Mouse (Mus musculus) large intestine, adult 2 months (tissue): ENCODE data around the gene Sytl1. TPM values are rescaled to one million over a fixed set of nuclear protein-coding genes. Genes with fewer than 3 reads are reported as not detected.

Source experiments
- DNase-seq: peaks from one replicate; pipeline ENCODE4 v3.0.0-alpha.2; 2012; ENCODE audit warnings: low read depth, low spot score
- WGBS: fragments of 180-500 bp; shearing (Covaris S2); methylation state at CpG from one replicate; pipeline ENCODE4 v1.1.7; 2018; 5-methylcytosine and 5-hydroxymethylcytosine counted together
- polyA plus RNA-seq: library from polyadenylated mRNA; depleted of rRNA; stranded (reverse); fragments of >200 nt; gene quantifications from 2 replicates; pipeline ENCODE4 v1.2.3, GENCODE M21; 2012; rRNA removed

The Sytl1 gene
- polyA plus RNA-seq, 1 experiment = 14.4 TPM

GRCm38 (mm10) chr4:133220656-133221055 lies 42.3 kb downstream of the Sytl1 start:
- 9% methylated on average over 25 of the region's 25 CpGs for WGBS
- no peak for DNase-seq

GRCm38 (mm10) chr4:133218745-133219144 lies 44.2 kb downstream of the Sytl1 start:
- 69% methylated on average over 3 of the region's 3 CpGs for WGBS
- DNase-seq = no peak

- DNase-seq = no peak
- 12% methylated on average over 5 of the region's 5 CpGs for WGBS
Observed at GRCm38 (mm10) chr4:133217641-133218040, 45.3 kb downstream of the Sytl1 start.

GRCm38 (mm10) chr4:133213661-133214060 lies 49.3 kb downstream of the Sytl1 start:
- 47% methylated on average over 10 of the region's 10 CpGs for WGBS
- DNase-seq = no peak

GRCm38 (mm10) chr4:133213268-133213590 lies 49.7 kb downstream of the Sytl1 start:
- 2% methylated on average over 8 of the region's 9 CpGs for WGBS
- DNase-seq = no peak

- no peak for DNase-seq
- 3% methylated on average over 44 of the region's 44 CpGs for WGBS
Observed at GRCm38 (mm10) chr4:133212562-133213267, 50.2 kb downstream of the Sytl1 start.

GRCm38 (mm10) chr4:133211751-133212561 lies 51.0 kb downstream of the Sytl1 start, which contains the start of the genes Cd164l2 and Gpr3:
TSS of gene Cd164l2 (plus strand) at chr4:133212131.
TSS of gene Gpr3 (minus strand) at chr4:133212536.
- WGBS = 6% methylated on average over 52 of the region's 52 CpGs

GRCm38 (mm10) chr4:133210788-133211390 lies 52.0 kb downstream of the Sytl1 start:
- no peak for DNase-seq
- WGBS = 97% methylated on average over 19 of the region's 19 CpGs

More at GRCm38 (mm10) chr4:133211751-133212561, 51.0 kb downstream of the Sytl1 start, which contains the start of the genes Cd164l2 and Gpr3:
- DNase-seq = no peak

- WGBS = 91% methylated on average over 24 of the region's 24 CpGs
- no peak for DNase-seq
Observed at GRCm38 (mm10) chr4:133210023-133210787, 52.7 kb downstream of the Sytl1 start.

GRCm38 (mm10) chr4:133209366-133209765 lies 53.5 kb downstream of the Sytl1 start:
- DNase-seq = no peak
- 3% methylated on average over 11 of the region's 11 CpGs for WGBS

GRCm38 (mm10) chr4:133204379-133204778 lies 58.5 kb downstream of the Sytl1 start:
- WGBS = 49% methylated on average over 7 of the region's 7 CpGs

GRCm38 (mm10) chr4:133203591-133203990 lies 59.3 kb downstream of the Sytl1 start:
- 66% methylated on average over 3 of the region's 3 CpGs for WGBS
- DNase-seq = no peak

More at GRCm38 (mm10) chr4:133204379-133204778, 58.5 kb downstream of the Sytl1 start:
- no peak for DNase-seq

Other genes starting within 250 kb of the Sytl1 start
- gene Wasf2, start 132.6 kb downstream of the Sytl1 start, polyA plus RNA-seq = 43.5 and 66.0 TPM in 2 replicates
- 0.38 and 0.77 TPM in 2 replicates for gene Cd164l2, start 51.0 kb downstream of the Sytl1 start, polyA plus RNA-seq
- gene Gpr3, start 50.6 kb downstream of the Sytl1 start, polyA plus RNA-seq = 0.11 and 0.21 TPM in 2 replicates
- 42.8 and 65.0 TPM in 2 replicates for gene Map3k6, start 22.3 kb downstream of the Sytl1 start, polyA plus RNA-seq
- 91.8 and 95.3 TPM in 2 replicates for gene Tmem222, start 14.7 kb upstream of the Sytl1 start, polyA plus RNA-seq
- gene Wdtc1, start 90.4 kb upstream of the Sytl1 start, polyA plus RNA-seq = 41.7 and 51.0 TPM in 2 replicates
- gene Slc9a1, start 106.6 kb upstream of the Sytl1 start, polyA plus RNA-seq = 32.5 and 42.8 TPM in 2 replicates
- 5.1 and 5.2 TPM in 2 replicates for gene Tent5b, start 217.0 kb upstream of the Sytl1 start, polyA plus RNA-seq
- 6.5 and 7.9 TPM in 2 replicates for gene Trnp1, start 235.4 kb upstream of the Sytl1 start, polyA plus RNA-seq